Comparison of ENCODE assay signal across 21 mouse cellular contexts in the genomic region with DNA sequence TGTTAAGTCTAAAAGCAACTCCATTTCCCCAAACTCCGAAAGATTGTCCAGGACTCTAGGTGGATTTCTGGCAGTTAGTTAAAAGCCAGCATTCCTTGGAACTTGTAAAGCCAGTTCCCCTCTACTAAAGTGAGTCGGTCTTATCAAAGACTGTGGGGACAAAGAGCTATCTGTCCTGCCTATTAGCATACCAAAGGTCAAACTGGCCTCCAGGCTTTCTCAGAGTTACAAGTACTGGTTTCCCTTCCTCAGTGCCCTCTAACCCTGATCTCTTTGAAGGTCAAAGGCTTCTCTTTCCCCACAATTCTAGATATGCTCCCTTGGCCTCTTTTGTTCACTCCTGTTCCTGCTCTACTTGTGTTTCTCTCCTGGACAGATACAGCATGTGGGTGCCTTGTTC.
DNase-seq lines count a peak whose midpoint lies in the region; ATAC-seq and TF ChIP-seq lines count a peak whose summit lies in the region.
"Had no signal": no experiment of that assay in that cellular context is flagged by ENCODE, and none has a peak within 500 bp of the region (broad histone marks: within the 10 kb centered on the region; RNA-seq: fewer than 3 reads in every experiment).

No protein-coding gene starts in this region.

- H3K9me3 ChIP-seq in hindbrain, embryonic 10.5 days, result no peaks in the 10 kb centered on the region
- no peaks in the 10 kb centered on the region for H3K9me3 ChIP-seq in hindbrain, embryonic 13.5 days
- H3K9me3 ChIP-seq in stomach, embryonic 15.5 days, result no peaks in the 10 kb centered on the region
- H3K9me3 ChIP-seq in stomach, postnatal 0 days (ENCODE audit: control insufficient read depth, low read length), result no peaks in the 10 kb centered on the region
- no peaks in the 10 kb centered on the region for H3K9me3 ChIP-seq in intestine, embryonic 16.5 days (ENCODE audit: control insufficient read depth, low read length)
- H3K9me3 ChIP-seq: G1E; heart, embryonic 12.5 days; hindbrain, embryonic 15.5 days had no signal

- H3K4me2 ChIP-seq in hindbrain, embryonic 13.5 days, result no peak overlapping the region
- H3K4me2 ChIP-seq in stomach, embryonic 15.5 days, result no peak overlapping the region
- H3K4me2 ChIP-seq in stomach, postnatal 0 days (replicated peaks; ENCODE audit: low read depth), result no peak overlapping the region
- no peak overlapping the region for H3K4me2 ChIP-seq in intestine, embryonic 16.5 days (ENCODE audit: low read depth, low read length)
- H3K4me2 ChIP-seq: heart, embryonic 12.5 days; hindbrain, embryonic 15.5 days had no signal

- H3K4me1 ChIP-seq in hindbrain, embryonic 10.5 days (replicated peaks), result no peaks in the 10 kb centered on the region
- no peaks in the 10 kb centered on the region for H3K4me1 ChIP-seq in hindbrain, embryonic 13.5 days (replicated peaks)
- H3K4me1 ChIP-seq in stomach, embryonic 15.5 days, result no peaks in the 10 kb centered on the region
- no peaks in the 10 kb centered on the region for H3K4me1 ChIP-seq in stomach, postnatal 0 days (replicated peaks; ENCODE audit: control insufficient read depth, insufficient read depth)
- H3K4me1 ChIP-seq in intestine, embryonic 16.5 days (ENCODE audit: control insufficient read depth, insufficient read depth, low read length), result no peaks in the 10 kb centered on the region
- H3K4me1 ChIP-seq: heart, embryonic 12.5 days; hindbrain, embryonic 15.5 days had no signal

- DNase-seq in hindbrain, embryonic 10.5 days (ENCODE audit: low spot score), result peak; percentile 2
- no peak for DNase-seq in stomach, postnatal 0 days (ENCODE audit: low spot score)
- DNase-seq in ZHBTc4 (ENCODE audit: low read depth, low spot score), result peak; percentile 81
- DNase-seq in heart, postnatal 14 days, result no peak
- DNase-seq: adrenal gland, adult 2 months; adrenal gland, postnatal 25 days; cerebellum, adult 18-20 months; cerebellum, adult 9-11 months; cerebellum, postnatal 36 days; gastrocnemius, adult 2 months; gastrocnemius, postnatal 25 days; heart, postnatal 36 days; kidney, adult 2 months had no signal

- no peaks in the 10 kb centered on the region for H3K36me3 ChIP-seq in hindbrain, embryonic 10.5 days
- no peaks in the 10 kb centered on the region for H3K36me3 ChIP-seq in hindbrain, embryonic 13.5 days
- no peaks in the 10 kb centered on the region for H3K36me3 ChIP-seq in stomach, embryonic 15.5 days
- no peaks in the 10 kb centered on the region for H3K36me3 ChIP-seq in stomach, postnatal 0 days (ENCODE audit: control insufficient read depth, insufficient read depth, low read length)
- no peaks in the 10 kb centered on the region for H3K36me3 ChIP-seq in intestine, embryonic 16.5 days (ENCODE audit: control insufficient read depth, insufficient read depth, low read length)
- H3K36me3 ChIP-seq: G1E; heart, embryonic 12.5 days; hindbrain, embryonic 15.5 days had no signal

- no peak overlapping the region for H3K9ac ChIP-seq in hindbrain, embryonic 13.5 days
- no peak overlapping the region for H3K9ac ChIP-seq in stomach, embryonic 15.5 days
- no peak overlapping the region for H3K9ac ChIP-seq in stomach, postnatal 0 days (ENCODE audit: low read length)
- H3K9ac ChIP-seq in intestine, embryonic 16.5 days (ENCODE audit: low read depth, low read length), result no peak overlapping the region
- H3K9ac ChIP-seq: heart, embryonic 12.5 days; hindbrain, embryonic 15.5 days had no signal

- no peak for TF ChIP-seq EP300 in stomach, postnatal 0 days (optimal IDR thresholded peaks at IDR 0.05)

- H3K27ac ChIP-seq in hindbrain, embryonic 10.5 days, result no peak overlapping the region
- no peak overlapping the region for H3K27ac ChIP-seq in hindbrain, embryonic 13.5 days
- H3K27ac ChIP-seq in stomach, embryonic 15.5 days, result no peak overlapping the region
- H3K27ac ChIP-seq in stomach, postnatal 0 days (replicated peaks), result no peak overlapping the region
- H3K27ac ChIP-seq in intestine, embryonic 16.5 days (ENCODE audit: low read length), result no peak overlapping the region
- H3K27ac ChIP-seq: gastrocnemius, adult 2 months; hindbrain, embryonic 15.5 days had no signal

- H3K27me3 ChIP-seq in hindbrain, embryonic 10.5 days (ENCODE audit: insufficient read depth, poor library complexity, severe bottlenecking), result no peaks in the 10 kb centered on the region
- no peaks in the 10 kb centered on the region for H3K27me3 ChIP-seq in hindbrain, embryonic 13.5 days
- no peaks in the 10 kb centered on the region for H3K27me3 ChIP-seq in stomach, embryonic 15.5 days (replicated peaks)
- H3K27me3 ChIP-seq in stomach, postnatal 0 days (ENCODE audit: control insufficient read depth, insufficient read depth, low read length), result no peaks in the 10 kb centered on the region
- H3K27me3 ChIP-seq in intestine, embryonic 16.5 days (replicated peaks; ENCODE audit: control insufficient read depth, insufficient read depth, low read length), result no peaks in the 10 kb centered on the region
- H3K27me3 ChIP-seq: heart, embryonic 12.5 days; hindbrain, embryonic 15.5 days had no signal

- ATAC-seq in hindbrain, embryonic 13.5 days (ENCODE audit: low FRiP score), result no peak
- 0 out of 2 replicates have a peak, but pooled peaks have one; percentile 31 for ATAC-seq in stomach, embryonic 15.5 days (ENCODE audit: insufficient read depth, low FRiP score, low read depth)
- ATAC-seq in stomach, postnatal 0 days (ENCODE audit: low FRiP score, low TSS enrichment), result no peak
- peak; percentile 80 for ATAC-seq in intestine, embryonic 16.5 days
- ATAC-seq in monocyte, adult 5-6 weeks (replicated peaks; ENCODE audit: insufficient number of reproducible peaks, low FRiP score, low TSS enrichment, poor library complexity, severe bottlenecking), result no peak
- ATAC-seq: forebrain, embryonic 14.5 days had no signal

- intact Hi-C loops in heart, postnatal 14 days (cut with DNase I), result no loop called here

- H3K4me3 ChIP-seq in hindbrain, embryonic 10.5 days, result no peak overlapping the region
- H3K4me3 ChIP-seq in hindbrain, embryonic 13.5 days, result no peak overlapping the region
- no peak overlapping the region for H3K4me3 ChIP-seq in stomach, embryonic 15.5 days (replicated peaks)
- no peak overlapping the region for H3K4me3 ChIP-seq in stomach, postnatal 0 days (ENCODE audit: low read depth, low read length)
- H3K4me3 ChIP-seq in intestine, embryonic 16.5 days (ENCODE audit: low read length), result no peak overlapping the region
- H3K4me3 ChIP-seq: gastrocnemius, adult 2 months; heart, embryonic 12.5 days; hindbrain, embryonic 15.5 days had no signal

- TF ChIP-seq CTCF in stomach, postnatal 0 days (IDR thresholded peaks at IDR 0.05; ENCODE audit: low read depth), result no peak

- WGBS in hindbrain, embryonic 10.5 days, result 39% methylated on average over 2 of the region's 2 CpGs
- WGBS in hindbrain, embryonic 13.5 days, result 46% methylated on average over 2 of the region's 2 CpGs
- WGBS in stomach, embryonic 15.5 days, result 35% methylated on average over 2 of the region's 2 CpGs
- WGBS in stomach, postnatal 0 days, result 31% methylated on average over 2 of the region's 2 CpGs
- 30% methylated on average over 2 of the region's 2 CpGs for WGBS in intestine, embryonic 16.5 days

Comparison
In these comparisons a context has a peak if more than half of its experiments do, and no peak if none do; other contexts are left out.
1. ATAC-seq: peak in stomach, embryonic 15.5 days (single experiment) and intestine, embryonic 16.5 days (single experiment); none in hindbrain, embryonic 13.5 days (single experiment), stomach, postnatal 0 days (single experiment) and monocyte, adult 5-6 weeks (single experiment).
2. DNase-seq: peak in hindbrain, embryonic 10.5 days (single experiment) and ZHBTc4 (single experiment); none in stomach, postnatal 0 days (single experiment) and heart, postnatal 14 days (0 of 2).